Mouse (Mus musculus): ENCODE data around the gene Zbtb49.

The Zbtb49 gene

DNA sequence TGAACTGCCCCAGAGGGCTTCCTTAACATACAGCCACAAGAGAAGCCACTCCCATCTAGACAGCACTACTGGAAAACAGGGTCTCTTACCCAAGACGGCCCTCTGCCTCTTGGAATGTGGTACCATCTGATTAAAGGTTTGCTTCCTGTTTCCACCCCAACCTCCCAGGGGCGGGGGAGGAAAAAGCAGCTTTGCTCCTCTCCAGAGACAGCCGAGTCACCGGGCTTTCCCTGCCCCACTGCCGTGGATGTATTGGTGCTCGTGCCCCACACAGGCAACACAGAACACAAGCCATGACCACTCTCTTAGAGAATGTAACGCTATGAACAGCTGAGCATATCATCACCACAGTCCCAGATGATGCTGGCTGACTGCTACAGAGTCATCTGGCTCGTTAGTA, 11.3 kb downstream of the Zbtb49 start:
- POLR2A ChIA-PET: interaction anchor here in 1 of 4 experiments (1.2 kb wide), 1 partner anchor 11 kb away, joined by 6 read pairs; the partner anchor contains the start of genes Lyar and Zbtb49
- CTCF ChIA-PET: interaction anchor here in 1 of 4 experiments (1.1 kb wide), 1 partner anchor 423 kb away, joined by 3 read pairs; no protein-coding TSS in a partner anchor

DNA sequence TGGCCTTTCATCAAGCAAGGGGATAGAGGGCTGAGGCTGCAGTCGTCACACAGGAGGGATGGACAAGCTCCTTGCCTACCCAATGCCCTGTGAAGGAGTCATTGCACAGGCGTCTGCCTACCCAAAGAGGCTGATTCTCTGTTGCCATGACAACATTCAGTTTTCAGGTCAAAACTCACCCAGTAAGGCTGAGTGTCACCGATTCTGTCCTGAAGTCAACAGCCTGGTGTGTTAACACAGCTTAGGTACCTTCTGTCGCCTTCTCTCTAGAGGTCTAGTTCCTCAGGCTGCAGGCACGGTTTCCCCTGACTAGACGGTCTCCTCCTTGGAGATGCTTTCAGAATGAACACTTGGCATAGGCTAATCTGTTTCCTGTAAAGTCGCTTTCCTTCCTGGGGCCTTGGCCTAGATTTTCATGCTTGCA, 14.9 kb downstream of the Zbtb49 start:
- POLR2A ChIA-PET: no interaction called here

DNA sequence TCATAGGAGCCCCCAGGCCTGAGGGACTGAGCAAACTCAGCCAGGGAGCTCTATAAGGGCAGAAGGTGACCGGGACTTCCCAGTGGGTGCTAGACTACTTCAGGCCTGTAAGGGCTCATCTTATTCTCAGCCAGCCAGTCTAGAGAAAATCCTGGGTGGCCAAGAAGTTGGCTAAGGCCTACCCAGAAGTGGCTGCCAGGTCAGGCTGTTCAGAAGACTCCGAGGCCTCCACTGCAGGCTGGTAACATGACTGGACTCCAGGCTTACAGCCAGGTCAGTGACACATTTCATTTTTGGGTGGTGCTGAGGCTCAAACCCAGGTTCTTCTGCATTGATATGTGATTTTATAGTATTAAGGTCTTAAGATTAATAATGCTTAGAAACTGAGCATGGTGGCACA, 20.6 kb downstream of the Zbtb49 start:
- CTCF ChIA-PET: no interaction called here
- POLR2A ChIA-PET: interaction anchor here in 2 of 4 experiments (0.5 to 5.3 kb wide), 3 partner anchors 19 to 297 kb away, joined by 3 to 30 read pairs (median 3); partner anchors contain the start of genes Lyar (in 2 of the 2) and Zbtb49 (in 2 of the 2)

More for the DNA sequence above, 14.9 kb downstream of the Zbtb49 start:
- CTCF ChIA-PET: interaction anchor here in 1 of 4 experiments (2.8 kb wide), 1 partner anchor 8 kb away, joined by 7 read pairs; no protein-coding TSS in a partner anchor

DNA sequence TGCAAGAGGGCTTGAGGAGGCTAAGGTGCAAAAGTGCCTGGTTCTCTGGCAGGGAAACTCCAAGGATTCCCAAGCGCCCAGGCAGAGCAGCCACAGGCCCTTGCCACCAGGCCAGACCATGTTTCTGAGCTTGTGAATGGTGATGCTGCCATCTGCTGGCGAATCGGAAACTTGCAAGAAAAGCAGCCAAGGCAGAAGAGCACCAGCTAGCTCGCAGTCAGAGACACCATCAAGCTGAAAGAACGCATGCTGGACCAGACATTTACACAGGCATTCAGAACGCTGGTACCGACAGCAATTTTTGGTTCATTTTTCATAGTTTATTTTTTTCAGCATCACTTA, 22.8 kb downstream of the Zbtb49 start:
- ChIA-PET POLR2A (interaction anchor here (1.0 to 2.3 kb wide), 6 partner anchors 9 to 99 kb away, joined by 3 to 11 read pairs (median 4); partner anchors contain the start of genes Lyar (in 2 of the 4) and Zbtb49 (in 2 of the 4)), CTCF (interaction anchor here (0.6 to 2.0 kb wide), 45 partner anchors 9 to 908 kb away, joined by 3 to 16 read pairs (median 3); no protein-coding TSS in a partner anchor)

DNA sequence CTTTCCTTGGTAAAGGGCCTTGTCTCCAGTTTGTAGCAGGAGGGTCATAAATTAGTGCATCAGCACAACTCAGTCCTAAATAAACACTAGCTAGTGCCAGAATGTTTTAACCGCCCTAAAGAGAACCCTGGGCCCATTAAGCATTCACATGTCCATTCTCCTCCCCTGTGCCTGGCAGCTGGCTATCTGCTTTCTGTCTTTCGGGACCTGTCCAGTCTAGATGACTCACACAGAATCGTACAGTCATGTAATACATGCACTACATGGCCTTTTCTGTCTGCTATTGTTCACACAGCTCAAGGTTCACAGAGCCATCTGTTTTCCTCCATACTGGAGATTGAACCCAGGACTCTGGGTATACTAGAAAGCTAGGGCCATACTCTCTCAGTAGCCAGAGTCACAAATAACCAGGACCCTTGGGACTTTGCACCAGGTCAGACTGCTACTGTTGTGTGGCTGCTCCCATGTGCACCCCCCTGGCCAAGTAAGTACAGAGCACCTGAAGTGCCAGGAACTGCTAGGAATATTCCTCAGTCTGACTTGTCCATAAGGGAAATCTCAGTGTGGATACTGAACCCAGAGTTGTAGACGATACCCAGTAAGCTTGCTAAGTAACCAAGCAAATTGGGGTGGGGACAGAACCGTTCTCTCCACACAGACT, 23.3 kb downstream of the Zbtb49 start:
- CTCF ChIA-PET: interaction anchor here (0.6 to 2.0 kb wide), 41 partner anchors 8 to 908 kb away, joined by 3 to 16 read pairs (median 3); no protein-coding TSS in a partner anchor
- POLR2A ChIA-PET: interaction anchor here (1.0 to 2.3 kb wide), 6 partner anchors 8 to 98 kb away, joined by 3 to 11 read pairs (median 4); partner anchors contain the start of genes Lyar (in 2 of the 4) and Zbtb49 (in 2 of the 4)

DNA sequence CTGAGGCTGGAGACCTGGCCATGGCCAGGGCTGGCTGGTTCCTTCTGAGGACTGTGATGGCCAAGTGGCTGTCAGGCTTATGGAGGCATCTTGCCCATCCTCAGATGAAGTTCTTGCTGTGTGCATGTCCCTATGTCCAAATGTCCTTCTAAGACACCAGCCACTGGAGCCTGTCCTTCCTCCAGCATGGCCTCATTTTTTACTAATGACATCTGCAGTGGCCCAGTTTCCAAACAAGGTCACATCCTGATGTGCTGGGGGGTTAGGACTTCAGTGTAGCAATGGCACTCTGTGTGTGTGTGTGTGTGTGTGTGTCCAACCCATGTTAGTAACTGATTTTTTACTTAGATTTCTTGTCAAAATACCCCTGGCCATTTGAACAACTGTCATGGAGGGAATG, 24.3 kb downstream of the Zbtb49 start:
- ChIA-PET CTCF (no interaction called here), POLR2A (no interaction called here)

DNA sequence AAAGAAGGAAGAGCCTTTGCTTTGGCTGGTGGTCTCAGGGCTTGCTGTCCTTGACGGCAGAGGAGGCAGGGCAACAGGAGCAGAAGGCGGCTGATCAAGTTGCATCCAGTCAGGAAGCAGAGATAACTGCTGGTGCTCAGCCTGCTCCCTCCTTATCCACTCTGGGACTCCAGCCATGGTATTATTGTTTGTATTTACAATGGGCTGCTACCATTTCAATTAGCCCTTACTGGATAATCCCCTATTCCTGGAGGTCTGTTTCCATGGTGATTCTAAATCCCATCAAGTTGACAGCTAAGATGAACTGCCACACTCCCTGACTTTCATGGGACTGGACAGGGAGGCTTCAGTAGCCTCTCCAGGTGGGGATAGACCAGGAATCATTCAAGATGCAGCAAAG, 25.3 kb downstream of the Zbtb49 start:
- CTCF ChIA-PET: no interaction called here
- POLR2A ChIA-PET: interaction anchor here in 1 of 4 experiments (1.0 kb wide), 1 partner anchor 11 kb away, joined by 4 read pairs; no protein-coding TSS in a partner anchor

DNA sequence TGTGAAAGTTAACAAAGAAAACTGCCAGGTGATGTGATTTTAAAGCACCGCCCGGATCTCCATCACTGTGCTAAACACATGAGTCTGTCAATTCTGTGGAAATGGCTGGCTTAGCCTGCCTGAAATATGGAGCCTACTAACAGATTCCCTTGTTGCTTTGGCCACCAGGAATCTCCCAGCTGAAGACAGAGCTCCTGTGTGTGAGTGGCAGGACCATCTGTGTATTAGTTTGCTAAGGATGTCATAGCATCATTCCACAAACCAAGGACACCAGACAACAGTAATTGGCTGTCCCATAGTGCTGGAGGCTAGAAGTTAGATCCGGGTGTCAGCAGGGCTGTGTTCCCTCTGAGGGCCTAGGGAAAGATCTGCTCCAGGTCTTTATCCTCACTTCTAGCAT, 29.4 kb downstream of the Zbtb49 start:
- ChIA-PET POLR2A (no interaction called here), CTCF (no interaction called here)

DNA sequence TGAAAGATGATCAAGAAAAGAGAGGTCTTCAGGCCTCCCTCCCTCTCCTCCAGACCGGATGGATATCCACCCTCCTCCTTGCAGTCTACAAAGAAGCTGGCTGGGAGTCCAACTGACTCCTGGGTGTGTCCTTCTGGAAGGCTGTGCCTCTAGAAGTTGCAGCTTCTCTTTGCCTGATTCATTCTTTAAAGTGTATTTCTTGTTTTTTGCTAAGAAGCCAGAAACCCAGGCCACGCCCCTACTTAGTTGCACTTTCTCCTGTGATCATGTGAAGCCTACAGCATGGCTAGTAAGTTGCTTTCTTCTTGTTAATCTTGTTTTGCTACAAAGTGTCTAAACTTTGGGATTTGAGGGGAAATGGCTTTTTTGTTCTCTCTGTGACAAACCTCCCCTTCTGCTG, 33.3 kb downstream of the Zbtb49 start:
- POLR2A ChIA-PET: no interaction called here
- CTCF ChIA-PET: no interaction called here

DNA sequence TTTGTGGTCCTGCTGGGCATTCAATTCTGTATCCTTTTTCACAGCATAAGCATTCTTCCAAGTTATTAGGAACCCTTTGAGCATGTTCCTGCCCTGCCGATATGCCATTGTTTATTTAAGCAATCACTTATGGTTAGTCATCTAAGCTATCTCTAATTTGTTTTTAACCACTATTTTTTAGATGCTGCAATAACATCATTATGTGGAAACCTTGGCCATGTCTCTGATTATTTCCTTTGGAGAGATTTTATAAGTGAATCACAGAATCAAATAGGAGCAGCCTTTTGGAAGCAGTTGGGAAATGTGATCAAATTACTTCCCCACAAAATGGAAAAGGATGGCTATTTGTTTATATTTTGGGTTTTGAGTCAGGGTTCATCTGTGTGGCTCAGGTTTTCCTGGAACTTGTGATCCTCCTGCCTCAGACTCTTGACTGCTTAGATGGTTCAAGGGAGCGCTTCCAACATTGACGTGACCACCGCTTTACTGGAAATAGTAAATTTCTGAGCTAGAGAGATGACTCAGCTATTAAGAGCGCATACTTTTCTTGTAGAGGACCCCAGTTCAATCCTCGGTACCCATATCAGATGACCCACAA, 35.5 kb downstream of the Zbtb49 start:
- ChIA-PET POLR2A (interaction anchor here in 1 of 4 experiments (1.2 to 1.3 kb wide), 2 partner anchors 10 to 37 kb away, joined by 3 to 4 read pairs; no protein-coding TSS in a partner anchor), CTCF (no interaction called here)

DNA sequence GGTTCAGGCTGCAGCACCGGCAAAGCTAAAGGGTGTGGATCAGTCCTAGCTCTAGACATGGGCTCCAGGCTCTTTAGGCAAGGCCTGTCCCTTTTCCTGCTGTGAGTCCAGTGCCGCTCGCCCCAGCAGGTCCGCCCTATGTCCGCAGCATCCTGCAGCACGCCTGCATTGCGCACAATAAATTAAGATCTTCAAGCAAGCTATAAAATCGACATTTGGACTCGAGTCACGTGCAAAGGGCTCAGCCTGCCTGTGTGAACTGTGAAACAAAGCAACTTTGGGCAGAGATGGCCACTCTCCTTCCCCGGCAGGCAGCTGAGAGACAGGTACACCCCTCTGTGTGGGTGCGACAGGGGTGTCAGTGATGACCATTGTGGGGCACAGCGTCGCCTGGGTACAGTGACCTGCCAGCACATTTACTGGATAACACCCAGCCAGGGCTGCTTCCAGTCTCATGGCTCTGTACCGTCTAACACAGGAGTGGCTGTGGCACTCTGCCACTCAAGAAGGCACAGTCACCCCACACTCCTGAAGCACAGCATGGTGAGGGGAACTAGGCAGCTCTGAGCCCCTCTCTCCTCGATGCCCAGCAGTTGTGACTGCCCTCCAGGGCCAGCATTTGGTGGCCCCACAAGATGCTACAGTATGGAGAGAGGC, 45.9 kb downstream of the Zbtb49 start:
- CTCF ChIA-PET: interaction anchor here in 1 of 4 experiments (0.6 kb wide), 1 partner anchor 1005 kb away, joined by 3 read pairs; no protein-coding TSS in a partner anchor

DNA sequence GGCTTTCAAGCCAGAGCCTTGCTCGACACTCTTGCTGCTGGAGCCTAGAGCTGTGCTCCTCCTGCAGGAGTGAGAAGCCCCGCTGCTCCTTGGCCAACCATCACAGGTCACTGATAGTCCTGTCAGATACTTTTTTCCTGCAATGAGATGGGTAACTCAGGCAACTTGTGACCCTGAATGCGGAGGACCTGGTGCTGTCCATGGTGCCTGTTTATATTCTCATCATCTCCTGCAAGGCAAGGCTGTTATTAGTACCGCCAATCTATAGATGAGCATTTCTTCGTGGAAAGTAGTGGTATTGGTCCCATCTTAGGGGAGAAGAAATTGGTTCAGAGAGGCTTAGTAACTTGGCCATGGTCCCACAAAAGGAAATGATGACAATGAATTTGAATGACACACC, 46.5 kb downstream of the Zbtb49 start:
- POLR2A ChIA-PET: no interaction called here
- CTCF ChIA-PET: no interaction called here

More for the DNA sequence above, 45.9 kb downstream of the Zbtb49 start:
- POLR2A ChIA-PET: interaction anchor here in 1 of 4 experiments (0.6 kb wide), 1 partner anchor 210 kb away, joined by 3 read pairs; no protein-coding TSS in a partner anchor

DNA sequence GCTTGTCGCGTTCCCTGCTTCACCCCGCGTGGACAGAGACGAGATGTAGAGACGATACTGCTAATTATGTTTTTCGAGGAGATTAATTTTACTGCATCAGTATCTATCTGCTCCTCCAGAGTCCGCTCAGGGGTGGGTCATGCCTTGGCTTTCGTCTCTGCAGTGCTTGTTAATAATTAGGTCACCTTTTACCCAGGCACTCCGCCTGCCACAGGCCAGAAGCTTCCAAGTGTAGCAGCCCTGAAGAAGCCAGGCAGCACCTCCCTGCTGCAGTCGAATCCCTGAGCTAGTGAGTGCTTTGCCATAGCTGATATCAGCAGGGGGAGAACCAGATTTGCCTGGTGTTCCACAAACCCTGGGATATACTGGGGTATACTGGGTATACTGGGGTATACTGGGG, 51.8 kb downstream of the Zbtb49 start:
- ChIA-PET POLR2A (no interaction called here), CTCF (no interaction called here)

DNA sequence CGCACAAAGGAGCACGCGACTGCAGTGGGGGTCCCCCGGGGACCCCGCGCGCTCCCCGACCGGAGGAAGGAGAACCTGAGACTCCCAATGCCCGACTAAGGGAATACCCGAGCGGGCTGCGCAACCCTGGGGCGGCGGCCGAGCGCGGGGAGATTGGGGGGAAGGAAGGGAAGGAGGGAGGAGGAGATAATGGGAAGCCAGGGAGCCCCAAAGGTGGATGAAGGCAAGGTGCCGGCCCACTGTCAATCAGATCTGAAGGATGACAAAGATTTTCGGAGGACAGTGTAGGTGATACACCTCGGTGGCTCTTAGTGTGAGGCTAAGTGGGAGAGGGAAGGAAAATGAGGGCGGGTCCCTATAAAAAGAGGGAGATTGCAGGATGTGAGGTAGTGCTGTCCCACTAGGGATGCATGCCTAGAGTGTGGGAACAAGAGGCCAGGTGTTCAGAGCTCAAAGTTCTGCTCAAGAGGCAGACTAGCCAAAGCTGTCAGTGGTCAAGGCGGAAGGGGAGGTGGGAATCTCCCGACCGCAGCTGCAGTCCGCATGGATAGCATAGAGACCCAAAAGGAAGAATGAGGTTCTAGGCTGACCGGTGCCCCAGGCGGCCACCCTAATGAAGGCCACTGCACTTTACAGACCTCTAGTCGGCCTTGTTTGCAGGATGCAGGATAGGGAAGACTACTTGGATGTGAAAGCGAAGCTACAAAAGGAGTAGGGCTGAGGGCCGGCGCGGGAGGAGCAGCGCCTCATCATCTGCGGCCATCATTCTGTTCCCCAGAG, 60.4 kb downstream of the Zbtb49 start, which contains the start of gene Nsg1:
TSS of gene Nsg1 (minus strand) at position 274 of the 780 bp plus-strand sequence.
- POLR2A ChIA-PET: no interaction called here

DNA sequence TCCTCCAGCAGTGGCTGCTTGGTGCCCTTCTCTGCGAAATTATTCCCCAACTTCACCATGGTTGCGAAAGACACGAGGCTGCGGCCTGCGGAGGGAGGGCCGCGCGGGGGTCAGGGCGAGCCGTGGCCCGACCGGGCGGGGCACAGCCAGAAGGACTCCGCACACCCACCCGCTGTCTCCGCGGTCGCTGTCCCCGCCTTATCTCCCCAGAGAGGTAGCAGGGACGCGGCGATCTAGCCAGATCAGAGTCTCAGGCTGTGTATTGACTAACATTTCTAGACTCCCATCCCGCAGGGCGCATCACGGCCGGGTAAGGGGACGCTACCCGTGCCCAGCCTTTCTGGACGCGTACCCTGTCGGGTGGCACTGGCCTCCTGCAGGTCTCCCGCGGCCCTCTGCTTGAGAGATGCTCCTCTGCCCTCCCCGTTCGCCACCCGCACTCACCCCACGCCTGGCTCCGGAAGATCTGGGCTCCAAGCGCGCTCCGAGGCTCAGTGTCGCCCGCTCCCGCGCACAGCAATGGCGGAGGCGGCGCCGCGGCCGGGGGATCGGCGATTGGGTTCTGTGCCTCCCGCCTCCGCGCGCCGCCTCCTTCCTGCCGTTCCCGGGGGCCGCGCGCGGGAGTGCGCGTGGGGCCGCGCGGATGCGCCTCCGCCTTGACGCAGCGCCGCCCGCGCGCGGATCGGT, 61.2 kb downstream of the Zbtb49 start:
- ChIA-PET POLR2A (no interaction called here), CTCF (no interaction called here)

More for the DNA sequence above, 60.4 kb downstream of the Zbtb49 start, which contains the start of gene Nsg1:
- CTCF ChIA-PET: interaction anchor here in 1 of 4 experiments (0.5 kb wide), 1 partner anchor 76 kb away, joined by 7 read pairs; no protein-coding TSS in a partner anchor

DNA sequence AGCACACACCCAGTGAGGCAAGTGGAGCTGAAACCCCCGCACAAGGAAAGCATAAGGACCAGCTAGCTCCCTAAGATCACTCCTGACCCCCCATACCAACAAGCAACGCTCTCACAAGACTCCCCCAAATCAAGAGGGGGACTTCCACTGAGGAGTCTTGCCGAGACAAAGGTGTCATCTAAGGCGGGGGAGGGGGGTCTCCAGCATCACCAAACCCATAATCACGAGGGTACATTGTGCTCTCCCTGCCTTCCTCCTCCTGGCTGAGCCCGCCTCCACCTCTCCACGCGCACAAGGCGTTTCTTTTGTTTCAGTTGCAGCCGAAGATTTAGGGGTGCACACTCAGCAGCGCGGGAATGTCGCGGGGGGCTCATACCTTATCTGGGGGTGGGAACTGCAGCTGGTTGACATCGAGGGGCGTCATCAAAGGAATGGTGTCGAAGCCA, 61.7 kb downstream of the Zbtb49 start:
- ChIA-PET CTCF (no interaction called here), POLR2A (no interaction called here)

DNA sequence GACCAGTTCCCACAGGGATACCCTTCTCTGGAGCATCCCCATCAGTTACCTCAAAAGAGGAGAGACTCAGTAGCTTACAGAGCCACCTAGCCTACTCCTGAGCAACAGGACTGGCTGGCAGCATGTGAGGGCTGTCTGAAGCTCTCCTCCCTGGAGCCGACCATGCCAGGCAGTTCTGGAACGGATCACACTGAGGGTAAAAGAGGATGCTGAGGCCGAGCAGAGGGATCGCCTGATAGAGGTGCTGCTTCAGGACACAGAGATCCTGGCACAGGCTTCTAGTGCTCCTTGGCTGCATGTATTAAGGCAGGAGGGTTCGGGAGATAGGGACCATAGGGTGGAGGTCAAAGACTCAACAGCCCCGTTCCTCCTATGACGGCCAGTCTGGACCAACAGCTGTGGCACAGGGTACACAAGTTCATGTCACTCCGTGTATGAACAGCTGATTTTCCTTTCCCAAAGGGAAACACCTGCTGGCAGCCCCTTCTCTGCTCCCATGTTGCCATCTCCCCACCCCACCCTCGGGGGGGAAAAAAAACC, 62.7 kb downstream of the Zbtb49 start:
- ChIA-PET POLR2A (interaction anchor here in 1 of 4 experiments (1.2 kb wide), 1 partner anchor 11 kb away, joined by 3 read pairs; no protein-coding TSS in a partner anchor), CTCF (interaction anchor here in 1 of 4 experiments (0.5 kb wide), 1 partner anchor 16 kb away, joined by 3 read pairs; no protein-coding TSS in a partner anchor)

DNA sequence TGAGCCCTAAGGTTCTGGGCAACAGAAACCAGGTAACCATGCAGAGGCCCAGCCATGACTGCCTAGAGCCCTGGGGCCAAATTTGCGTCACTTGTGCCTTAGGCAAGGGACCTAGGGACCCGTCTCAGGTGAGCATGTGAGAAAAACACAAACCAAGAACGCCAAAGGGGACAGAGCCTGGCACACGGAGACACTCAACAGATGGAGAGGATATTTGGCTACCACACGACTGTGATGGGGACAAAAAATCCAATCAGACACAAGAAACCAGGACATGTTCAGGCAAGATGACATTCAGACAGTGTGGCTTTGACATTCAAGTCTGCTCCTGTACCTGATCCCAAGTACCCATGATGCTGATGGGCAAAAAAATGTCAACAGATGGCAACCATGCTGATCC, 66.6 kb downstream of the Zbtb49 start:
- CTCF ChIA-PET: no interaction called here
- POLR2A ChIA-PET: no interaction called here
